Mouse (Mus musculus) left cerebral cortex, postnatal 25 days (tissue): ENCODE data around the gene Zap70. TPM values are rescaled to one million over a fixed set of nuclear protein-coding genes. Genes with fewer than 3 reads are reported as not detected.

Experiments
- DNase-seq, 2 experiments: peaks; one replicate each; pipeline ENCODE4 v3.0.0; 2022; ENCODE audit warnings: low spot score in 2 of 2, mixed read lengths in 1 of 2
- intact Hi-C: fragments of 180-260 bp; cut with DNase I; formaldehyde crosslinking; loops from one replicate; pipeline ENCODE4 v1.15.1; 2025
- total RNA-seq, 2 experiments: library from RNA; stranded (reverse); gene quantifications; 2 replicates each; pipeline ENCODE4 v1.2.3; 2021

The Zap70 gene
- 1 to 10 TPM; 1.4 to 1.9 TPM for total RNA-seq

- intact Hi-C loops: no loop called here
- DNase-seq: no peak
Observed at GRCm38 (mm10) chr1:36761568-36761967, at the start of gene Zap70. Zap70 (plus strand) TSS chr1:36761798.

DNA sequence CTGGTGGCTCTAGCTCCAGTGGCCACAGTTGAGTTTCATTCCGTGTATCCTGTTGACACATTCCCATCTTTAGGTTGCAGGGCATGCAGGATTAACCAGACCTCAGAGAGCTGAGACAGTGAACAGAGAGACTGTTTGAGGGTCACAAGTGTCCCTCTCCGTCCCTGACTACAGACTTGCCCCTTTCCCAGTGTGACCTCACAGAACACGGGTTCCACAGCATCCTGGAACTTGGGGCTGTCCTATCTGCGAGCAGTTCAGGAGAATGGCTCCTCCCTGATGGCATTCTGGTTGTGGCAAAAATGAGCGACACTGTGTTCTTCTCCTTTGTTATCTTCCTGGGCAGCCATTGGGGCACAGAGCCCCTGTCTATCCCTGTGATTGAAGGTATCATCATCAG lies 47.3 kb upstream of the Zap70 start, which contains the start of gene Actr1b:
TSS of gene Actr1b (minus strand) at position 112 of the 400 bp plus-strand sequence.
- intact Hi-C loops: no loop called here

DNA sequence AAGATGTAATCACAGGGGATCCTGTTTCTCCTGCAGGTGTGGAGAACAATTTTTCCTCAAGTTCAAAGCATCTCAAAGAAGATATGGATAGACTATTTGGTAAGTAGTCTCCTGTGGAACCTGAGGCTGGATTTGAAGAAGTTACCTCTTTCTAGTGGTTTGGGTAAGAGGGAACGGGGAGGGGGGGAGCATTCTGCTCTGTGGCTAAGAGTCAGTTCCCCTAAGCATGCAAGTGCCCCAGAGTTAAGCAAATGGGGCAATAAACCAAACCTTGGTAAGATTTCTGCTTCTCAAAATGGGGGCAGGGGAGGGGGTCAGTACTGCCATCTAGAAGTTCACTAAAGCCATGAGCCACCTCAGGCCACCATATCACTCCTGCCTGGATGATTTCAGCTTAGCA lies 42.8 kb upstream of the Zap70 start:
- no peak for DNase-seq
- intact Hi-C loops: no loop called here

More for the DNA sequence above, 47.3 kb upstream of the Zap70 start, which contains the start of gene Actr1b:
- DNase-seq: no peak

DNA sequence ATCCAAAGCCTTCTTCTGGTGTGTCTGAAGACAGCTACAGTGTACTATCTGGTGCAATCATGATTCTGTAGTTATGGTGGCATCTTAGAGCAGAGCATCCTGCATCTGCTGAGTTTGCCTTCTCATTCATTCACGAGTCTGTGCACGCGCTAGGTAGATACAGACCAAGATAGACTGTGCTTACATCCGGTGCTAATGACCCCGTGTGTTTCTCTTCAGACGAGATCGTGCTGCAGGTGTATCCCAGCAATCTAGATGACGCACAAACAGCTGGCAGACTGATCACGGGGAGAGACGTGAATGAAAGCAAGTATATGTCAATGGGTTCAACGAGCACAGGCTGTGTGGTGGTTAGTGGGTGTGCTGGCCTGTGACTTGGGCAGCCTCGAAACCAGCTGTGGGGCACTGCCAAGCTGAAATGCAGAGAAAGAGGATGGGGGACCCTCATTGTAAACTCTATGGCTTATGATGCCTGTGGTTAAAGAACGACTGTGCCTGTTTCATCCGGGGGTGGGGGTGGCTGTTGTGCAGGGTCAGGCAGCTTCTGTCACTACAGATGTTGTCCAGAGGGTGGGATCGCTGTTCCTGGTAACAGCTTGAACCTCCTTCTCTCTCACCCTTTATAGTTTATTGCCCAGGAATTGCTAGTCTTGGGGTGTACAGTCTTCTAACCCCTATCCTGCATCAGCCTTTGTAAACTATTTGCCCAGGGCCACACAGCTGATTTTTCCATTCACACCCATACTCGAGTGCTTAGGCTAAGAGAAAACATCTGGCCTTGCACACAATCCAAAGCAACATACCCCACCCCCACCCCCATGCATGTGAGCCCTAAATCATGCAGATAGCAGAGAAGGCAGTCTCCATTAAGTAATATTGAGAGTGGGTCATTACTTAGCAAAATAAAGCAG lies 38.2 kb upstream of the Zap70 start:
- intact Hi-C loops: no loop called here
- DNase-seq: no peak

- no peak for DNase-seq
- intact Hi-C loops: no loop called here
Observed at GRCm38 (mm10) chr1:36724057-36724431, 37.6 kb upstream of the Zap70 start.

- intact Hi-C loops: loop anchor here (2.0 to 10.0 kb wide), 2 partner anchors 514 to 898 kb away; no protein-coding TSS in a partner anchor
Observed at GRCm38 (mm10) chr1:36737300-36737699, 24.3 kb upstream of the Zap70 start.

GRCm38 (mm10) chr1:36739231-36739630 lies 22.4 kb upstream of the Zap70 start:
- intact Hi-C loops: loop anchor here (10.0 kb wide), 1 partner anchor 896 kb away; no protein-coding TSS in a partner anchor
- DNase-seq: no peak

More at GRCm38 (mm10) chr1:36737300-36737699, 24.3 kb upstream of the Zap70 start:
- peak; percentile 84 to 89 for DNase-seq

DNA sequence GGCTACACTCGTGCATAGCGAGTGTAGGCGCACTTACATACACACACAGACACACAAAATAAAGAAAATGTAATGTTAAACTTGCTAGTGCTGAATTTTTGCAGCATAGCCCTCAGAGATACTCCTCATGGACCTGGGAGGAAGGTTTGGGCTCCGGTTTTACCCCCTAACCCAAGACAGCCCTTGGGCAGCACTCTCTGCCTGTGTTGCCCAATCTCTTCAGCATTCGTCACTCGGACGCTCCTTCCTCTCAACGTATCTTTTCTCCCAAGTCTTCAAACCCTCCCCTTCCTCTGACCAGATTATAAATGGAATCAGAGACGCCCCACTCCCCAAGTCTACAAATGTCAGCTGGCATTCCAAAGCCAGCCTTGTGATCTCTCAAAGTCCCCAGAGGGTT lies 18.6 kb upstream of the Zap70 start:
- intact Hi-C loops: no loop called here
- DNase-seq: no peak

- intact Hi-C loops: no loop called here
- DNase-seq: peak; percentile 80 to 86
Observed at GRCm38 (mm10) chr1:36744268-36744944, 17.2 kb upstream of the Zap70 start.

DNA sequence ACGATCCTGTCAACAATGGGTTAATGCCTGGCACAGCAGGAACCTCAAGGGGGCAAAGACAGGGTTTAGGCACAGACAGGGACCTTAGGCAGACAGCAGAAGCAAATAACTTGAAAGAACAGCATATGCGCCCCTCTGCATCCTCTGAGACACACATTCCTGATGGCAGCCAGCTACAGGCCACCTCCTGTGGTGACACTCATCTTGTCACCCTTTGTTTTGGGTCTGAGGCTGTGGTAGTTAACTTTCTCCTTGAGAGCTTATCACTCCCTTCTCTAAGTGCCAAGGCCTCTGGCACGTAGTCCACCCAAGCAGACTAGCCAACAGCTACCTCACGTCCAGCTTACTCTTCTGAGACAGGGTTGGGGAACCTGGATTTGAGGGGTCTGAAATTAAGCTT lies 15.9 kb upstream of the Zap70 start:
- DNase-seq: no peak
- intact Hi-C loops: no loop called here

- no peak for DNase-seq
- intact Hi-C loops: no loop called here
Observed at GRCm38 (mm10) chr1:36746452-36746851, 15.1 kb upstream of the Zap70 start.

DNA sequence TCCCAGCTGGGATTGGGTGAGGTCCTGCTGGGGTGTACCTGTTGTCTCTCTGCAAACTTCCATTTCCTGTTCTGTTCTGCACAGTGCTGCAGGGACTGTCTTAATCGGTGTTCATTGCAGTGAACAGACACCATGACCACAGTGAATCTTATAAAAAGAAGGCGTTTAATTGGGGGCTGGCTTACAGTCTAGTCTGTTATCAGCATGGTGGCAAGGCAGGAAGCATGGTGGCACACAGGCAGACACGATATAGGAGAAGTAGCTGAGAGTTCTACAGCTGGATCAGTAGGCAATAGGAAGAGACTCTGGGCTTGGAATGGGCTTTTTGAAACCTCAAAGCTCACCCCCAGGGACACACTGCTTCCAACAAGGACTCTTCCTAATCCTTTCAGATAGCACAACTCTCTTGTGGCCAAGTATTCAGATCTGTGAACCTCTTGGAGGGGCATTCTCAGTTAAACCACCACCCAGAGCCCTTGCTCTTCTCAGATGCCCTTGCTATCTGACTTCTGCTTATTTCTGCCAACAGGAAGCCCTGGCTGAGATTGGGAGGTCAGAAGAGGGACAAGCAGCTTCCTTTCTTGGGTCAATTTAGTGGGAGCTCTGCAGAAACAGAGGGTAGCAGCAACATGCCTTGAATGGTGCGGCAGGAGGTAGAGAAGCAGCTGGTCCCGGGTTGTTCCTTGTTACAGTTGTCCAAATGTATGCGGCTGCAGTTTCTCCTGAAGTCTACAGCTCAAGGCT lies 7.5 kb upstream of the Zap70 start:
- intact Hi-C loops: no loop called here
- DNase-seq: no peak

DNA sequence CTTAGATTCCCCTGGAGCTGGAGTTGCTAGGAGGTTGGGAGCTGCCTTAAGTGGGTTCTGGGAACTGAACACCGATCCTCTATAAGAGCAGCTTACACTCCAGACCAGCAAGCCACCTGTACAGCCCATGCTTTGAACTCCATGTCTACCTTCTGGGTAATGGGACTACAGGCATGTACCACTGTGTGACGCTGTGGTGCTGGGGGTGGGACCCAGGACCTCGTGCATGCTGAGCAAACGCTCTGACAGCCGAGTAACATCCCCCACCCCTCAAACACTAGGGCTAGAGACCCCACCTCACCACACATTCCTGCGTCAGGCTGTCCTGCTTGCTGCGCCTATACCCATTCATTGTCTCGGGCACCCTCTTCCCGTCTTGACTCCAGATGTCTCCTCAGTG lies 3.0 kb upstream of the Zap70 start:
- no peak for DNase-seq
- intact Hi-C loops: no loop called here

DNA sequence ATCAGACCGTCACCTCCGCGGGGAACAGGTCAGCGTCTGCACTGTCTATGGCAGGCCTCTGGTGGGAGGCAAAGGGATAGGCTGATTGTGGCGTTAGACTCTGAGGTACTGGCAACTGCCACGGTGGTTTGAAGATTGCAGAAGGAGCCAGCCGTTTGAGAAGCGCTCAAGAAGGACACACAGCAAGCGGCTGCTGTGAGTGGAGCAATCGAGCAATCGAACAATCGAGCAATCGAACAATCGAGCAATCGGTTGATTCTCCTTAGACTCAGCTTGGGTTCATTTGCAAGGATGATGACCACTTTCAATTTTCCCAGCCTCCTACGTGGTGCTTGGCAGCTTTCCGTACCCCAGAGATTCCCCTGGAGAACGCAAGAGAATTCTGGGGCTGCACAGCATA lies 2.5 kb upstream of the Zap70 start:
- intact Hi-C loops: no loop called here

DNA sequence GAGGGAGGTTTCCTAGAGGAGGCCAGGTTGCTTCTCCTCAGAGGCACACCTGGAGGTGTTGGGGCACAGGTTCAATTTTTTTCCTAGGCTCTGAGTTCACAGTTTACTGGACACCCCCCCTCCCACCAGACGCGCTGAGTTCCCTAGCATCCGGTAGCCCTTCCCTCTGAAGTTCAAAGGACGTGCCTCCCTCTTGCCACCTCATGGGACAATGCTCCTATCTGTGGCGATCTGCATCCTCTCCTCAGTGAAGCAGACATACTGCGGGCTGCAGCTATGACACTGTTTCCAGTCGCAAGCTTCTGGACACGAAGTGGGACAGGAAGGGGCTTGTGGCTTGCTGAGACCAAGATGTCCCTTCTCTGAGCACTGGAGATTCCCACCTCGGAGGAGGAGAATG lies 1.2 kb upstream of the Zap70 start:
- no peak for DNase-seq
- intact Hi-C loops: no loop called here

More for the DNA sequence above, 2.5 kb upstream of the Zap70 start:
- no peak for DNase-seq

DNA sequence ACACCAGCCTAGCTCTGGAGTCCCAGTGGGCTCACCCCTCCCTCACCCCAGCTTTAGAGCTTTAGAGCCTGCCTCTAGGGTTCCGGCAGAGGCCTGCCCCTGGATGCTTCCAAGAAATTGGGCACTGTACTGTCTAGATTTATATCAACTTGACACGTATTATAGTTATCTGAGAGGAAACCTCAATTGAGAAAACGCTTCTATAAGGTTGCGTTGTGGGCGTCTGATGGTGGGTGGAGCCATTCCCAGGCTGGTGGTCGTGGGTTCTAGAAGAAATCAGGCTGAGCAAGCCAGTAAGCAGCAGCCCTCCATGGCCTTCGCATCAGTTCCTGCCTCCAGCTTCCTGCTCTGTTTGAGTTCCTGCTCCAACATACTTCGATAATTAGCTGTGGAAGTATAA lies 537 bp upstream of the Zap70 start:
- intact Hi-C loops: no loop called here
- no peak for DNase-seq

GRCm38 (mm10) chr1:36766431-36767205 lies 5.0 kb downstream of the Zap70 start:
- intact Hi-C loops: no loop called here
- no peak for DNase-seq

DNA sequence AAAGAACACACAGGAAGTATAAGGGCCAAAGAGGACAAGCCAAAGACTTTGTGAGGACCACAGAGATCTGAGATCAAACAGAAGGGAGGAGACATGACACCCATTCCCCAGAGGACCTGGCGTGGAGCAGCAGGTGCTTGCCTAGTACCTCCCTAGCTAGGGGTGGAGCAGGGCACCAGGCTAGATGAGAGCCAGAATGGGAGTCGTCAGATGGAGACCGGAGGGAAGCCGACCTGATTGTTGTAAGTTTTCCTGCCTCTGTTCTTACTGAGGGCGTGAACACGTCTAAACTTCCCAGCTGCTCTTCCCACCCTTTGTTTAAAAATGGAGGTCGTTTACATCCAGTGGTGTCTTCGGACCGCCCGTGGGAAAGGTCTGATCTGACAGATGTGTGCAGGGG lies 5.7 kb downstream of the Zap70 start:
- intact Hi-C loops: no loop called here
- no peak for DNase-seq

GRCm38 (mm10) chr1:36768786-36769185 lies 7.2 kb downstream of the Zap70 start:
- no peak for DNase-seq
- intact Hi-C loops: no loop called here
